Mouse (Mus musculus) brain, embryonic 14.5 days (tissue): ENCODE data around the gene Gm4131.

Experiments used
- CTCF ChIP-seq: fragments of 200-500 bp; IDR thresholded peaks from 2 replicates; pipeline ENCODE4 v1.5.1; 2012; ENCODE audit warnings: inconsistent platforms, mild to moderate bottlenecking, moderate library complexity, borderline replicate concordance; ENCODE audit not compliant: insufficient read depth, insufficient read length; ENCODE audit errors: extremely low read depth
- POLR2A ChIP-seq: fragments of 200-500 bp; IDR thresholded peaks from 2 replicates; pipeline ENCODE4 v1.6.1; 2012; ENCODE audit warnings: mild to moderate bottlenecking, inconsistent platforms, borderline replicate concordance; ENCODE audit not compliant: poor library complexity, insufficient read depth, insufficient read length, severe bottlenecking; ENCODE audit errors: extremely low read depth

DNA sequence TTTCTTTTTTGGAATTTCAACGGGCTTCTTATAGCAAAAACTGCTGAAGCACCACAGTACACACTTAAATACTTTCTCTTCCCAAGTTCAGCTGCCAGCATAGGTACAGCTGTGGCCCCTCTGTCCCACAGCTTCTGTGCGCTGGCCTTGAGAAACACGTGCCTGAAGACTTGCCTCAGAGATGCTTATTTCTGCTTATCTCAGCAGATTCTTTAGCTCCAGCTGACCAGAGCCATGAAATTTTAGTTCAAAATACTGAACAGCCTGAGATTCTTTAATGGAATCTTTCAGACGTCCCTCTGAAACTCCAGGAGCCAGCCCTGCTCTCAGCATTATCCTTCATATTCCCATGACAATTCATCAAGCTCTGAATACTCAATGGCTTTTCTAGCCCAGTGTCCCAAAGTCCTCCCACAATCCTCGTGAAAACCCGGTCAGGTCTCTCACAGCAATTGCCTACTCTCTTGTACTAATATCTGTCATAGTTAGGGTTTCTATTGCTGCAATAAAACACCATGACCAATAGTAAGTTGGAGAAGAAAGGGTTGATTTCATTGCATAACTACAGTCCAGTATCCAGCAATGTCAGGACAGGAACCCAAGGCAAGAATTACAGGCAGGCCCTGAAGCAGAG, 98.5 kb downstream of the Gm4131 start:
- TF ChIP-seq POLR2A (no peak), CTCF (no peak)
